In genomic region chr1:87698010-87698409, GRCm38 (mm10) we compare ENCODE assay signal across 25 mouse cellular contexts. TPM values are rescaled to one million over a fixed set of nuclear protein-coding genes. Genes with fewer than 3 reads are reported as not detected.
DNase-seq lines count a peak whose midpoint lies in the region; ATAC-seq and TF ChIP-seq lines count a peak whose summit lies in the region.
"Had no signal": no experiment of that assay in that cellular context is flagged by ENCODE, and none has a peak within 500 bp of the region (broad histone marks: within the 10 kb centered on the region; RNA-seq: fewer than 3 reads in every experiment).

No protein-coding gene starts in this region.

- in situ Hi-C loops in ES-E14 (cut with MboI; ENCODE audit: low sequenced_read_pairs in 2 of 2, unreplicated experiment in 2 of 2): no loop called here

- H3K4me1 ChIP-seq in lung, embryonic 14.5 days (ENCODE audit: insufficient read depth): peaks cover 3% of the 10 kb centered on the region; the same call in 1 of the 2 replicates
- H3K4me1 ChIP-seq in lung, adult 2 months (ENCODE audit: control insufficient read depth, insufficient read depth, low read length): no peaks in the 10 kb centered on the region
- H3K4me1 ChIP-seq in ES-E14 (ENCODE audit: control insufficient read depth in 2 of 2, insufficient read depth in 2 of 2, low read length in 2 of 2, poor library complexity in 1 of 2): no peaks in the 10 kb centered on the region
- peaks cover 10% of the 10 kb centered on the region for H3K4me1 ChIP-seq in heart, postnatal 0 days (ENCODE audit: control insufficient read depth, insufficient read depth)
- no peaks in the 10 kb centered on the region for H3K4me1 ChIP-seq in midbrain, embryonic 13.5 days (replicated peaks)
- H3K4me1 ChIP-seq: forebrain, embryonic 13.5 days; hindbrain, embryonic 13.5 days; limb, embryonic 10.5 days; limb, embryonic 15.5 days; midbrain, embryonic 15.5 days; stomach, embryonic 15.5 days had no signal

- no peaks in the 10 kb centered on the region for H3K36me3 ChIP-seq in lung, embryonic 14.5 days (ENCODE audit: insufficient read depth)
- peaks cover 80% of the 10 kb centered on the region for H3K36me3 ChIP-seq in ES-E14 (ENCODE audit: control insufficient read depth, insufficient read depth, low read length, poor library complexity, severe bottlenecking)
- H3K36me3 ChIP-seq in heart, postnatal 0 days (replicated peaks; ENCODE audit: control insufficient read depth, insufficient read depth, low read length): no peaks in the 10 kb centered on the region; the same call in 1 of the 2 replicates
- no peaks in the 10 kb centered on the region for H3K36me3 ChIP-seq in midbrain, embryonic 13.5 days
- H3K36me3 ChIP-seq: hindbrain, embryonic 13.5 days; limb, embryonic 10.5 days; limb, embryonic 15.5 days; midbrain, embryonic 15.5 days; stomach, embryonic 15.5 days had no signal

- TF ChIP-seq POLR2A in lung, adult 2 months (IDR thresholded peaks at IDR 0.05; ENCODE audit: borderline replicate concordance, extremely low read depth, low read depth, low read length): no peak

- WGBS in lung, embryonic 14.5 days: 46% methylated on average over 6 of the region's 6 CpGs
- 67% methylated on average over 6 of the region's 6 CpGs for WGBS in lung, adult 2 months
- 35% methylated on average over 6 of the region's 6 CpGs for WGBS in heart, postnatal 0 days
- WGBS in midbrain, embryonic 13.5 days: 88% methylated on average over 6 of the region's 6 CpGs

- H3K27me3 ChIP-seq in lung, embryonic 14.5 days (ENCODE audit: insufficient read depth, low read length): no peaks in the 10 kb centered on the region
- no peaks in the 10 kb centered on the region for H3K27me3 ChIP-seq in heart, postnatal 0 days (ENCODE audit: control insufficient read depth, insufficient read depth, low read length)
- no peaks in the 10 kb centered on the region for H3K27me3 ChIP-seq in midbrain, embryonic 13.5 days
- H3K27me3 ChIP-seq: forebrain, embryonic 13.5 days; hindbrain, embryonic 13.5 days; limb, embryonic 15.5 days; midbrain, embryonic 15.5 days; stomach, embryonic 15.5 days had no signal

- TF ChIP-seq EP300 in heart, postnatal 0 days (IDR thresholded peaks at IDR 0.05; ENCODE audit: low read depth): no peak

- no peak for TF ChIP-seq CTCF in lung, embryonic 14.5 days (IDR thresholded peaks at IDR 0.05; ENCODE audit: low read depth)
- TF ChIP-seq CTCF in lung, adult 2 months (IDR thresholded peaks at IDR 0.05; ENCODE audit: insufficient read depth, low read length): no peak
- 0 out of 2 replicates have a peak, but pooled peaks have one; percentile 2 for TF ChIP-seq CTCF in heart, postnatal 0 days (IDR thresholded peaks at IDR 0.05; ENCODE audit: low read depth)

- no peak overlapping the region for H3K4me2 ChIP-seq in lung, embryonic 14.5 days
- H3K4me2 ChIP-seq in heart, postnatal 0 days (ENCODE audit: low read depth, low read length): no peak overlapping the region
- H3K4me2 ChIP-seq in midbrain, embryonic 13.5 days (replicated peaks): no peak overlapping the region
- H3K4me2 ChIP-seq: forebrain, embryonic 13.5 days; hindbrain, embryonic 13.5 days; limb, embryonic 15.5 days; midbrain, embryonic 15.5 days; stomach, embryonic 15.5 days had no signal

- H3K9me3 ChIP-seq in lung, embryonic 14.5 days (ENCODE audit: low read depth, low read length): no peaks in the 10 kb centered on the region
- H3K9me3 ChIP-seq in ES-E14 (ENCODE audit: control insufficient read depth, insufficient read depth, low read depth, low read length): no peaks in the 10 kb centered on the region
- H3K9me3 ChIP-seq in heart, postnatal 0 days (replicated peaks; ENCODE audit: control insufficient read depth, low read length): no peaks in the 10 kb centered on the region
- no peaks in the 10 kb centered on the region for H3K9me3 ChIP-seq in midbrain, embryonic 13.5 days
- H3K9me3 ChIP-seq: forebrain, embryonic 13.5 days; hindbrain, embryonic 13.5 days; limb, embryonic 10.5 days; limb, embryonic 15.5 days; midbrain, embryonic 15.5 days; stomach, embryonic 15.5 days had no signal

- no peak overlapping the region for H3K9ac ChIP-seq in lung, embryonic 14.5 days
- no peak overlapping the region for H3K9ac ChIP-seq in ES-E14 (ENCODE audit: insufficient read depth, low read depth, low read length, poor library complexity, severe bottlenecking)
- H3K9ac ChIP-seq in heart, postnatal 0 days (replicated peaks; ENCODE audit: low read depth, low read length): no peak overlapping the region
- H3K9ac ChIP-seq in midbrain, embryonic 13.5 days (replicated peaks): no peak overlapping the region
- H3K9ac ChIP-seq: forebrain, embryonic 13.5 days; hindbrain, embryonic 13.5 days; limb, embryonic 15.5 days; liver, embryonic 14.5 days; midbrain, embryonic 15.5 days; stomach, embryonic 15.5 days had no signal

- DNase-seq in lung, embryonic 14.5 days: peak; percentile 70
- DNase-seq in lung, adult 2 months: no peak
- no peak for DNase-seq in ES-E14 (ENCODE audit: low read depth, low spot score)
- peak; percentile 32 for DNase-seq in NIH3T3 (ENCODE audit: low read depth)
- DNase-seq in heart, postnatal 0 days (ENCODE audit: low spot score): peak; percentile 43
- DNase-seq: adrenal gland, adult 8-10 months; B cell, adult 2 months; cerebellum, adult 8-10 months; cerebellum, postnatal 36 days; gastrocnemius, postnatal 14 days; kidney, adult 9 months; kidney, postnatal 10 days; layer of hippocampus, adult 9-11 months; right cerebral cortex, postnatal 25 days had no signal

- H3K4me3 ChIP-seq in lung, embryonic 14.5 days (ENCODE audit: low read depth, low read length): no peak overlapping the region
- no peak overlapping the region for H3K4me3 ChIP-seq in lung, adult 2 months (replicated peaks; ENCODE audit: extremely low read depth, low read depth, low read length)
- no peak overlapping the region for H3K4me3 ChIP-seq in ES-E14 (ENCODE audit: insufficient read depth in 1 of 2, low read depth in 1 of 2, low read length in 2 of 2, poor library complexity in 1 of 2, severe bottlenecking in 1 of 2)
- H3K4me3 ChIP-seq in heart, postnatal 0 days (ENCODE audit: low read depth, low read length): no peak overlapping the region
- no peak overlapping the region for H3K4me3 ChIP-seq in midbrain, embryonic 13.5 days (replicated peaks)
- H3K4me3 ChIP-seq: forebrain, embryonic 13.5 days; hindbrain, embryonic 13.5 days; limb, embryonic 10.5 days; limb, embryonic 15.5 days; midbrain, embryonic 15.5 days; stomach, embryonic 15.5 days had no signal

- H3K27ac ChIP-seq in lung, embryonic 14.5 days (ENCODE audit: low read depth): no peak overlapping the region
- H3K27ac ChIP-seq in ES-E14 (ENCODE audit: insufficient read depth, low read depth, low read length, poor library complexity, severe bottlenecking): peak overlapping the region; percentile 24; the same call in 1 of the 2 replicates
- no peak overlapping the region for H3K27ac ChIP-seq in heart, postnatal 0 days (ENCODE audit: low read depth)
- no peak overlapping the region for H3K27ac ChIP-seq in midbrain, embryonic 13.5 days
- H3K27ac ChIP-seq: forebrain, embryonic 13.5 days; hindbrain, embryonic 13.5 days; limb, embryonic 10.5 days; limb, embryonic 15.5 days; liver, embryonic 14.5 days; midbrain, embryonic 15.5 days; stomach, embryonic 15.5 days had no signal

- peak; percentile 75 for ATAC-seq in lung, embryonic 14.5 days (ENCODE audit: insufficient read depth)
- ATAC-seq in heart, postnatal 0 days (ENCODE audit: insufficient read depth, low read depth): peak; percentile 73
- no peak for ATAC-seq in midbrain, embryonic 13.5 days
- no peak for ATAC-seq in monocyte, adult 5-6 weeks (replicated peaks; ENCODE audit: insufficient number of reproducible peaks, low FRiP score, low TSS enrichment, poor library complexity, severe bottlenecking)
- ATAC-seq: forebrain, embryonic 13.5 days; intestine, postnatal 0 days; lung, postnatal 0 days; midbrain, embryonic 15.5 days had no signal

TF ChIP-seq in ES-E14, 5 proteins besides CTCF, POLR2A, EP300 and RAD21:
- TF ChIP-seq HCFC1 (IDR thresholded peaks at IDR 0.05; ENCODE audit: borderline replicate concordance, insufficient read depth, low read length) (no peak), ZNF384 (IDR thresholded peaks at IDR 0.05; ENCODE audit: low read depth, low read length) (no peak)

RNA-seq across cellular contexts. Expression of gene Atg16l1, which starts 57.7 kb away (rescaled TPM):
- polyA plus RNA-seq in lung, embryonic 14.5 days (2014; fragmentation: Nextera tagmentation; extraction: Ambion mirVana): 27.0 and 31.5 TPM in 2 replicates
- 18.1 and 22.8 TPM in 2 replicates for polyA plus RNA-seq in lung, adult 2 months (2012; rRNA removed)
- 63.4 and 77.1 TPM in 2 replicates for total RNA-seq in ES-E14 (2012; rRNA removed)
- 36.8 and 37.1 TPM in 2 replicates for total RNA-seq in heart, postnatal 0 days (2014; rRNA removed; ENCODE audit: low replicate concordance)
- polyA plus RNA-seq in heart, postnatal 0 days (2015; fragmentation: Nextera tagmentation; extraction: Ambion mirVana): 19.0 and 19.6 TPM in 2 replicates
- 57.6 and 62.4 TPM in 2 replicates for polyA plus RNA-seq in midbrain, embryonic 13.5 days (2015; fragmentation: Nextera tagmentation; extraction: Ambion mirVana)
- total RNA-seq in monocyte, adult 5-6 weeks (2017): 81.4 to 101 TPM (median 99.5 TPM) in 3 replicates

Comparison
In these comparisons a context has a peak if more than half of its experiments do, and no peak if none do; other contexts are left out.
1. DNase-seq: peak in lung, embryonic 14.5 days (single experiment), NIH3T3 (single experiment) and heart, postnatal 0 days (single experiment); none in lung, adult 2 months (single experiment) and ES-E14 (single experiment).
2. ATAC-seq: peak in lung, embryonic 14.5 days (single experiment) and heart, postnatal 0 days (single experiment); none in midbrain, embryonic 13.5 days (single experiment) and monocyte, adult 5-6 weeks (single experiment).